Mouse (Mus musculus): ENCODE measurements around the gene Tlr7. TPM values are rescaled to one million over a fixed set of nuclear protein-coding genes. Genes with fewer than 3 reads are reported as not detected.
"Not testable (repeated sequence)": the region's sequence is repeated elsewhere in the genome, so short reads cannot be mapped to it uniquely, and the experiment has no call there.

The Tlr7 gene
- 0.40 and 0.43 TPM in 2 replicates for polyA plus RNA-seq (2012; rRNA removed)

DNA sequence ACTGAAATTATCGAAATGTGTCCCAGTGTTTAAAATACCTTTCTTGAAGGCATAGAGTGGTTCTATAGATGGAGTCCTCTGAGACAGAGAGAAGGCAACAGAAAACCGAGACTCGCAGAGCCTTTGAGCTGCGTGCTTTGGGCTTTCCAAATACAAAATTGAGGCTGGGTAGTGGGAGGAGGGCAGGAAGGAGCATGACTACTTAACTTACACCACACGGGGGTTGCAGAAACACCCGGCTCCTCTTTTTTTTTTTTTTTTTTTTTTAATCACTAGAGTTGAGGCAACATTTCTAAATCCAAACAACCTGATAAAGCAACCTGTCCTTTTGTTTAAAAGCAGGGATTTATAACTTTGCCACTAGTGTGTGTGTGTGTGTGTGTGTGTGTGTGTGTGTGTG, at the start of gene Tlr7:
Gene Tlr7, minus strand, starts transcription at position 160 of the 400 bp plus-strand sequence.
- no peak for DNase-seq (ENCODE audit: low read depth)
- no peak for TF ChIP-seq CTCF (IDR thresholded peaks at IDR 0.05; ENCODE audit: borderline replicate concordance, extremely low read depth, insufficient read depth, insufficient read length)
- no peak for TF ChIP-seq POLR2A (IDR thresholded peaks at IDR 0.05; ENCODE audit: borderline replicate concordance, extremely low read depth, insufficient read depth, insufficient read length, poor library complexity, severe bottlenecking)

- TF ChIP-seq POLR2A (IDR thresholded peaks at IDR 0.05; ENCODE audit: borderline replicate concordance, extremely low read depth, insufficient read depth, insufficient read length, poor library complexity, severe bottlenecking) = no peak
- TF ChIP-seq CTCF (IDR thresholded peaks at IDR 0.05; ENCODE audit: borderline replicate concordance, extremely low read depth, insufficient read depth, insufficient read length) = no peak
- no peak for DNase-seq (ENCODE audit: low read depth)
Observed at GRCm38 (mm10) chrX:167380073-167380472, 49.7 kb upstream of the Tlr7 start.

GRCm38 (mm10) chrX:167361231-167361630, 30.9 kb upstream of the Tlr7 start:
- not testable (repeated sequence) for DNase-seq (ENCODE audit: low read depth)

- no peak for DNase-seq (ENCODE audit: low read depth)
- TF ChIP-seq CTCF (IDR thresholded peaks at IDR 0.05; ENCODE audit: borderline replicate concordance, extremely low read depth, insufficient read depth, insufficient read length) = no peak
- TF ChIP-seq POLR2A (IDR thresholded peaks at IDR 0.05; ENCODE audit: borderline replicate concordance, extremely low read depth, insufficient read depth, insufficient read length, poor library complexity, severe bottlenecking) = no peak
Observed at GRCm38 (mm10) chrX:167359704-167360103, 29.3 kb upstream of the Tlr7 start.

GRCm38 (mm10) chrX:167357415-167357814, 27.1 kb upstream of the Tlr7 start:
- DNase-seq (ENCODE audit: low read depth) = peak; percentile 36
- no peak for TF ChIP-seq POLR2A (IDR thresholded peaks at IDR 0.05; ENCODE audit: borderline replicate concordance, extremely low read depth, insufficient read depth, insufficient read length, poor library complexity, severe bottlenecking)
- TF ChIP-seq CTCF (IDR thresholded peaks at IDR 0.05; ENCODE audit: borderline replicate concordance, extremely low read depth, insufficient read depth, insufficient read length) = no peak

DNA sequence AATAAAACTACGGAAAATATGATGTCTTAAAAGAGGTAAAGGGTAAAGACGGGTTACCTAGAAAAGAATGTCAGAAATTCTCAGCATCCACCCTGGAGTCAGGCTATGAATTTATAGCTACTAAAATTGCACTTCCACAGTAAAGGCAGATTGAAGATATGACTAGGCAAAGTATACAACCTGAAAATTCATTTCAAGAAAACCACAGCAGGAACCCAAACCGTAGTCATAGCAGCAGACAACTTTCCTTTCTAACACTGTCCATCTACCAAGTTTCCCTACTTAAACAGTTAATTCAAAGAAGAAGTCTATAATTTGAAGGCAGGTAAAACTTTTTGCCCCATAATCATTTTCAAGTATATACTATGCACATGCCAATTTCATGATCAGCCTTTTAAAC, 25.6 kb upstream of the Tlr7 start:
- TF ChIP-seq CTCF (IDR thresholded peaks at IDR 0.05; ENCODE audit: borderline replicate concordance, extremely low read depth, insufficient read depth, insufficient read length) (no peak), POLR2A (IDR thresholded peaks at IDR 0.05; ENCODE audit: borderline replicate concordance, extremely low read depth, insufficient read depth, insufficient read length, poor library complexity, severe bottlenecking) (no peak)
- no peak for DNase-seq (ENCODE audit: low read depth)

- no peak for TF ChIP-seq CTCF (IDR thresholded peaks at IDR 0.05; ENCODE audit: borderline replicate concordance, extremely low read depth, insufficient read depth, insufficient read length)
- no peak for TF ChIP-seq POLR2A (IDR thresholded peaks at IDR 0.05; ENCODE audit: borderline replicate concordance, extremely low read depth, insufficient read depth, insufficient read length, poor library complexity, severe bottlenecking)
- DNase-seq (ENCODE audit: low read depth) = no peak
Observed at GRCm38 (mm10) chrX:167353617-167354016, 23.3 kb upstream of the Tlr7 start.

GRCm38 (mm10) chrX:167346440-167346839, 16.1 kb upstream of the Tlr7 start:
- no peak for TF ChIP-seq CTCF (IDR thresholded peaks at IDR 0.05; ENCODE audit: borderline replicate concordance, extremely low read depth, insufficient read depth, insufficient read length)
- TF ChIP-seq POLR2A (IDR thresholded peaks at IDR 0.05; ENCODE audit: borderline replicate concordance, extremely low read depth, insufficient read depth, insufficient read length, poor library complexity, severe bottlenecking) = no peak
- DNase-seq (ENCODE audit: low read depth) = no peak

DNA sequence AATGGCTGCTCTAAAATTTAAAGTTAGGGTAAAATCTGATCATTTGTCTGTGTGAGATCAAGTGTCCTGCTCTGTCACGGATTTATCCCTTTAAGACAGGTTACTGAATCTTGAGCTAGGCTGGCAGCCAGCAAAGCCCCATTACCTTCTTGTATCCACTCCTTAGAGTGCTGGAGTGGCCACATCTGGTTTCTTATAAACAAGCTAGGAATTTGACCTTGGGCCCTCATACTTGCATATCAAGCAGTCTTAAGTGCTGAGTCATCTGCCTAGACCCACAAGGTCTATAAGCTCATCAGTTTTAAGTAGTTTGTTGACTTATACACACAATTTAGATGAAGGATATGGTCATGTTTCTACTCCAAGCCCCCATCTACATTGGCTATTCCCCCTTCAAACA, 14.0 kb upstream of the Tlr7 start:
- TF ChIP-seq CTCF (IDR thresholded peaks at IDR 0.05; ENCODE audit: borderline replicate concordance, extremely low read depth, insufficient read depth, insufficient read length) (no peak), POLR2A (IDR thresholded peaks at IDR 0.05; ENCODE audit: borderline replicate concordance, extremely low read depth, insufficient read depth, insufficient read length, poor library complexity, severe bottlenecking) (no peak)

GRCm38 (mm10) chrX:167341811-167342210, 11.5 kb upstream of the Tlr7 start:
- no peak for DNase-seq (ENCODE audit: low read depth)
- TF ChIP-seq POLR2A (IDR thresholded peaks at IDR 0.05; ENCODE audit: borderline replicate concordance, extremely low read depth, insufficient read depth, insufficient read length, poor library complexity, severe bottlenecking) = no peak
- no peak for TF ChIP-seq CTCF (IDR thresholded peaks at IDR 0.05; ENCODE audit: borderline replicate concordance, extremely low read depth, insufficient read depth, insufficient read length)

More for the DNA sequence above, 14.0 kb upstream of the Tlr7 start:
- no peak for DNase-seq (ENCODE audit: low read depth)

DNA sequence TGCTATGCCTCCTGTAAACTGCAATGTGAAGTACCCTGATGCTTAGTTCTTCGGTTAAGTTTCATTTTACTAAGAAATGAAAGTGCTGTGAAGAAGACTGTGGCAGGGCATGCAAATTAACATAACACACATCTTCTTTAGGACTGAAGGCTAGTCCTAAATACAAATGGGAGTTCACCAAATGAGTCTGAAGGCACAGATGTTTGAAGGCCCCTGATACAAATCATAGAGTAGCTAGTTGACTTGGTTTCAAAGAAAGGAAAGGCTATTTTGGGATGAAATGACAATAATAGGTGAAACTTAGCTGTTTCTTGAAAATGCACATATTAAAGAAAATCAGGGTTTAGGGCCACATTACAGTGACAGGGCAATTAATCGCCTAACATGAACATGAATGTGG, 9.8 kb upstream of the Tlr7 start:
- TF ChIP-seq CTCF (IDR thresholded peaks at IDR 0.05; ENCODE audit: borderline replicate concordance, extremely low read depth, insufficient read depth, insufficient read length) (no peak), POLR2A (IDR thresholded peaks at IDR 0.05; ENCODE audit: borderline replicate concordance, extremely low read depth, insufficient read depth, insufficient read length, poor library complexity, severe bottlenecking) (no peak)
- DNase-seq (ENCODE audit: low read depth) = no peak

DNA sequence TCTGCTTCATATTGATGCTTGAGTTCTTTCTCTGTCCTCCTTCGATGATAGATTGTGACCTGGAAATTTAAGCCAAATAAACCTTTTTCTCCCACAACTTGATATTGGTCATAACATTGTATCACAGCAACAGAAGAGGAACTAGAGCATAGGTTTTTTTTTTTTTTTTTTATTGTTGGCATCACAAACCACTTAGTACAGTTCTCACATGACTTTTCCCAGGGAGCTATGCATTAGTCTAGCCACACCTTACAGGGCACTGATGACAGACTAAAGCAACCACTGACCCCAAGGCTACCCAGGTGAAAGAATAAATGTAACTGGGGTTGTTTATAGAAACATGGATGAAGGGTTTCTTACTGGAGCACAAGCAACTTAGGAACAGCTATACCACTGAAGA, 7.6 kb upstream of the Tlr7 start:
- no peak for TF ChIP-seq POLR2A (IDR thresholded peaks at IDR 0.05; ENCODE audit: borderline replicate concordance, extremely low read depth, insufficient read depth, insufficient read length, poor library complexity, severe bottlenecking)
- no peak for TF ChIP-seq CTCF (IDR thresholded peaks at IDR 0.05; ENCODE audit: borderline replicate concordance, extremely low read depth, insufficient read depth, insufficient read length)
- no peak for DNase-seq (ENCODE audit: low read depth)

DNA sequence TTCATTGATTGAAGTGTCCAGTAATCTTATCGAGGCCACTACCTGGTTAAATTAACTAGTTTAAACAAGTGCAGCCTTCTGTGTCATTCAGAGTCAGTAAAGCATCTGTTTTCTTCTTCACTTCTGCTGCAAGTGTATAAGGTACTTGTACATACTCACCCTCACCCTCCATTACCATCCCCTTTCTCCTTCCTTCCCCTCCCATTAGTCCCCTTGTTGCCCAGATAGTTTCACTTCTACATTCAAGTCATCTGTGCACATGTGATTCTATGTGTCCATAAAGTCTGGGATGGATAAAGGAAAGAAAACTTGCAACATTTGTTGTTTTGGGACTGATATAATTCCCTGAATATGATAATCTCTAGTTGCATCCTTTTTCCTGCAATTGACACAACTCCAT, 4.2 kb upstream of the Tlr7 start:
- DNase-seq (ENCODE audit: low read depth) = no peak
- TF ChIP-seq POLR2A (IDR thresholded peaks at IDR 0.05; ENCODE audit: borderline replicate concordance, extremely low read depth, insufficient read depth, insufficient read length, poor library complexity, severe bottlenecking) = no peak
- no peak for TF ChIP-seq CTCF (IDR thresholded peaks at IDR 0.05; ENCODE audit: borderline replicate concordance, extremely low read depth, insufficient read depth, insufficient read length)
